Mouse (Mus musculus): ENCODE data around the gene Surf2. TPM values are rescaled to one million over a fixed set of nuclear protein-coding genes. Genes with fewer than 3 reads are reported as not detected.

Surf2 gene
- polyA plus RNA-seq, 1 experiment from 2014 or later: 33.2 TPM

DNA sequence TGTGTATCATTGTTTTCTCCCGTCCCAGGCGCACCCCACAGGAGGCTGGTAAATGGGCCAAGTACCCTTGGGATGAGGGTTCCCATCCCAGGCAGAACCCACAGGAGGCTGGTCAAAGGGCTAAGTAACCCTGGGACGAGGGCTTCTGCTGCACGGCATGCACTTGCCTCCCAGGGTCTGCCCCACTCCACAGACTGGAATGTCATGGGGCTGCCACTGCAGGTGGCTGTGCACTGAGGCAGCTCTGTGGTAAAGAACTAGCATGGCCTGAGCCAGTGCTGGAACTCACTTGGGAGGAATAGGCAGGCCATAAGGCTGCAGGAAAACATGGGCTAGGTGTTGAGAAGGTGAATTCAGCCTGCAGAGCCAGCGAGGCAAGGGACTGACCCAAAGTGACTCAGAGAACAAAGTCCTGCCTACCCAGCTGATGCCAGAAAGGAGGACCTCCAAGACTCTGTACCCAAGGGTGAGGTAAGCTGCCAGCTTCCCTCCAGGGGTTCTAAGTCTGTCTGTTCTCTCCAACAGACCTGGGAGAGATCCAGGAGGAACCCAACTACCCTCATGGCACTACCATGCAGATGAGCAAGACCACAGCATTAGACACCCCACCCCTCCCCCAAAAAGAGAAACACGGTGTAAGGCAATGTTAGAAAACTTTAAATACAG lies 4.2 kb downstream of the Surf2 start:
- Histone ChIP-seq H3K4me1 (replicated peaks; ENCODE audit: control insufficient read depth, insufficient read depth, low read length) (peaks cover 7% of the 10 kb centered on the region), H3K27ac (ENCODE audit: low read depth, low read length) (peak overlapping the region; percentile 84), H3K9ac (ENCODE audit: low read depth, low read length) (no peak overlapping the region), H3K4me2 (replicated peaks; ENCODE audit: low read depth) (no peak overlapping the region), H3K9me3 (ENCODE audit: control insufficient read depth) (no peaks in the 10 kb centered on the region), H3K4me3 (ENCODE audit: low read depth, low read length) (no peak overlapping the region), H3K36me3 (ENCODE audit: control insufficient read depth, insufficient read depth) (peaks cover 80% of the 10 kb centered on the region), H3K27me3 (replicated peaks; ENCODE audit: control insufficient read depth, insufficient read depth, low read length) (no peaks in the 10 kb centered on the region)
- peak; percentile 56 for ATAC-seq
- no peak for TF ChIP-seq CTCF (IDR thresholded peaks at IDR 0.05; ENCODE audit: low read depth)
- 74% methylated on average over 6 of the region's 6 CpGs for WGBS

DNA sequence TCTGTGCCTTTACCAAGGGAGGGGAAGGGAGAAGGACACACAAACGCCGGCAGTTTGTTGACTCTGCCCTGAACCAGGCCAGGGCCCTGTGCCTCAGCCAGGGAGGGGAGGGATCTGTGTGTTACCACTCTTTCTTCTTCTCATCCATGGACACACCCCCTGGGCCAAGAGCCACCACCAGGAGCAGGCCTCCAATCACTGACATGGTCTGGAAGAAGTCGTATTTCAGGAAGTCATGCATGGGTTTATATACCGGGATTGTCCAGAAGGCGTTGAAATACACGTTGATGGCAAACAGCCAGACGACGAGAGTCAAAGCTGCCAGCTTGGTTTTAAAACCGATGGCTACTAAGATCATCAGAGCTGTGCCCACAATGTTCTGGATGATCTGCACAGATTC lies 5.6 kb downstream of the Surf2 start:
- no peaks in the 10 kb centered on the region for H3K9me3 ChIP-seq (ENCODE audit: control insufficient read depth)
- H3K4me3 ChIP-seq (ENCODE audit: low read depth, low read length): no peak overlapping the region
- peaks cover 95% of the 10 kb centered on the region for H3K36me3 ChIP-seq (ENCODE audit: control insufficient read depth, insufficient read depth)
- WGBS: 49% methylated on average over 9 of the region's 9 CpGs
- TF ChIP-seq CTCF (IDR thresholded peaks at IDR 0.05; ENCODE audit: low read depth): no peak
- H3K4me1 ChIP-seq (replicated peaks; ENCODE audit: control insufficient read depth, insufficient read depth, low read length): peaks cover 7% of the 10 kb centered on the region
- H3K9ac ChIP-seq (ENCODE audit: low read depth, low read length): no peak overlapping the region
- ATAC-seq: 0 out of 2 replicates have a peak, but pooled peaks have one; percentile 11
- H3K4me2 ChIP-seq (replicated peaks; ENCODE audit: low read depth): no peak overlapping the region
- no peaks in the 10 kb centered on the region for H3K27me3 ChIP-seq (replicated peaks; ENCODE audit: control insufficient read depth, insufficient read depth, low read length)
- H3K27ac ChIP-seq (ENCODE audit: low read depth, low read length): peak overlapping the region; percentile 84; the same call in 1 of the 2 replicates

DNA sequence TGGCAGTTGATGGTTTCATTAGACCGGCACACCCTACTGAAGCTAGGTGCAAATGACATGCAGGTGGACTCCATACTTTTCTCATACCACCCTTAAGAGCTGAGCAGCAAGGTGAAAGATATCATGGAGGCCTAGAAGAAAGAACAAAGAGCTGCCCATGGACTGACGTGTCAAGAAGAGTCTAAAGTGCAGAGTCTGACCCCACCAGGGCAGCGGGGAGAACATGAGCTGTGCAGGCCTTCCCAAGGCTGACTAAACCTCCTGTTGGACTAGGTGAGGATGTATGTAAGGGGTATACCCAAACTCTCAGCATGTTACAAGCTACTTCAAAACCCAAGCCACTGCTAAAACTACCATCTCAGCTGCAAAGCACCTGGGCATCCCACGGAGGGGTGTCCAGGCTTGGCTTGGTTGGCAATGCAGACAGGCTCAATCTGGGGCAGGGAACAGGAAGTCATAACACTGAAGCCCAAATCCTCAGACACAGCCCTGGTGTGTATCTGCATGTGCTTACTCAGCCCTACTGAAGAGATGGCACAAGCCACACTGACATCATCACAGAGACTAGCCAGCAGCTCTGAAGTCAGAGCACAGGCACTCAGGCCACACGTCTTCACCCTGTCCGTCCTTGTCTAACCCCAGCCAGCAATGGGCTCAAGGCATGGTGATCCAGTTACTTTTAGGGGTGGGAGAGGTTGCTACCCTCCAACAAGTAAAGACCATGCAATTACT lies 11.7 kb downstream of the Surf2 start:
- peaks cover 58% of the 10 kb centered on the region for H3K36me3 ChIP-seq (ENCODE audit: control insufficient read depth, insufficient read depth)
- H3K9me3 ChIP-seq (ENCODE audit: control insufficient read depth): no peaks in the 10 kb centered on the region
- H3K27me3 ChIP-seq (replicated peaks; ENCODE audit: control insufficient read depth, insufficient read depth, low read length): no peaks in the 10 kb centered on the region
- H3K27ac ChIP-seq (ENCODE audit: low read depth, low read length): peak overlapping the region; percentile 80
- H3K4me3 ChIP-seq (ENCODE audit: low read depth, low read length): no peak overlapping the region
- peaks cover 6% of the 10 kb centered on the region; the same call in 1 of the 2 replicates for H3K4me1 ChIP-seq (replicated peaks; ENCODE audit: control insufficient read depth, insufficient read depth, low read length)
- H3K4me2 ChIP-seq (replicated peaks; ENCODE audit: low read depth): no peak overlapping the region
- WGBS: 63% methylated on average over 6 of the region's 6 CpGs
- peak; percentile 75 for ATAC-seq
- TF ChIP-seq CTCF (IDR thresholded peaks at IDR 0.05; ENCODE audit: low read depth): no peak
- H3K9ac ChIP-seq (ENCODE audit: low read depth, low read length): no peak overlapping the region

DNA sequence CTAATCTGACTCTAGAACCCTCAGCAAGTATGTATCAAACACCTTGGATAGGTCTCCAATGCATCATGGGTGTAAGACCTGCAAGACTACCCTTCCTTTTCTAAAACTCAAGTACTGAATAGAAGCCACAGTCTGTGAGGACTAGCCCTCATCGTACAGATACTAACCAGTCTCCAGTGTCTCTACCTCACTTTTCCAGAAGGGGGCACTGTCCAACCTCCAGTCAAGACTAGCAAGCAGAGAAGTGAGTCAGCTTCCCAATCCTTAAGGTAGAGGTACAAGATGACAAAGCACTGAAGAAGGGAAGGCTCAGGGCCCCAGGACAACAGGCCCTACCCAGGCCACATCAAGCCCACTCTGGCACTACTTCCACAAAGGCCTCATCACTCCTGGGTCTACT lies 14.2 kb downstream of the Surf2 start:
- Histone ChIP-seq H3K4me1 (replicated peaks; ENCODE audit: control insufficient read depth, insufficient read depth, low read length) (peaks cover 6% of the 10 kb centered on the region; the same call in 1 of the 2 replicates), H3K9ac (ENCODE audit: low read depth, low read length) (0 out of 2 replicates have a peak overlapping the region, but pooled peaks have one; percentile 27), H3K4me3 (ENCODE audit: low read depth, low read length) (no peak overlapping the region), H3K27me3 (replicated peaks; ENCODE audit: control insufficient read depth, insufficient read depth, low read length) (no peaks in the 10 kb centered on the region), H3K27ac (ENCODE audit: low read depth, low read length) (peak overlapping the region; percentile 23; the same call in 1 of the 2 replicates), H3K36me3 (ENCODE audit: control insufficient read depth, insufficient read depth) (peaks cover 34% of the 10 kb centered on the region), H3K4me2 (replicated peaks; ENCODE audit: low read depth) (peak overlapping the region; percentile 82), H3K9me3 (ENCODE audit: control insufficient read depth) (no peaks in the 10 kb centered on the region)
- TF ChIP-seq CTCF (IDR thresholded peaks at IDR 0.05; ENCODE audit: low read depth): peak; percentile 84
- 38% methylated on average over 1 of the region's 1 CpGs for WGBS
- ATAC-seq: no peak

DNA sequence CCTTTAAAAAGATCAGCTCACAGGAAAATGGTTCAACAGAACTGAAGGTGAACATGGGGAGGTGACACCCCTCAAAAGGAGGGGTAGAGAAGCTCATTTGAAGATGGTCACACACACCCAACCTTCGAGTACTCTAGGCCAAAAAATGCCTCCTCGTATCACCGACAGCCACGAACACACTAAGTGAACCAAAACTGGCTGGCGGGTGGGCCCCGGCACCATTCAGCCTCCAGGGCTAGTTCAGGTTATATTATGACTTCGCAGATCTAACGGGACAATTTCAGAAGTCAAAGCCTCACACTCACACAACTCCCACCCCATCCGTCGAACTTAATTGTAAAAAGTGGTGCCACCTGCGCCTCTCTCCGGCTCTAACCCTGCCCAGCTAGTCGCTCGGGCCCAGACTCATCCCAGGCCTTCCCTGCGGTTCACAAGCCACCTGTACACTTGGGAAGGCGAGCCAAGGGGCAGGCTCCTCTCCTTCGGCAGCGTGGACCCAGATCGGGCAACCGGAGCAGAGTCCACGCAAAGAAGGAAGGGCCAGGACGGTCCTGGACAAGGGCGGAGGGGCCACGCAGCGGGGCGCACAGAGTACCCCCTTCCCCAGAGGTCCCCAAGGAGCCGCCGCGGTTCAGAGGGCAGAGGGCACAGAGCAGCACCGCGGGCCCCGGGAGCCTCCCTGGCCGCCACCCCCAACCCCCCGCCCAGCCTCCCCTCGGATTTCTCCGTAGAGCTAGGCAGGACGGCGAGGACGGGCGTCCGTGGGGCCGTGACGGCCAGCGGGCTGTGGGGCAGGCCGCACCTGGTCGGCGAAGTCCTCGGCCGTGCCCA lies 16.5 kb downstream of the Surf2 start:
- H3K9ac ChIP-seq (ENCODE audit: low read depth, low read length): peak overlapping the region; percentile 100
- H3K4me1 ChIP-seq (replicated peaks; ENCODE audit: control insufficient read depth, insufficient read depth, low read length): peaks cover 6% of the 10 kb centered on the region; the same call in 1 of the 2 replicates
- peak overlapping the region; percentile 100 for H3K27ac ChIP-seq (ENCODE audit: low read depth, low read length)
- H3K4me3 ChIP-seq (ENCODE audit: low read depth, low read length): peak overlapping the region; percentile 94
- ATAC-seq: peak; percentile 14
- peak overlapping the region; percentile 82 for H3K4me2 ChIP-seq (replicated peaks; ENCODE audit: low read depth)
- peaks cover 13% of the 10 kb centered on the region; the same call in 1 of the 2 replicates for H3K36me3 ChIP-seq (ENCODE audit: control insufficient read depth, insufficient read depth)
- 1% methylated on average over 48 of the region's 49 CpGs for WGBS
- no peaks in the 10 kb centered on the region for H3K27me3 ChIP-seq (replicated peaks; ENCODE audit: control insufficient read depth, insufficient read depth, low read length)
- no peaks in the 10 kb centered on the region for H3K9me3 ChIP-seq (ENCODE audit: control insufficient read depth)
- no peak for TF ChIP-seq CTCF (IDR thresholded peaks at IDR 0.05; ENCODE audit: low read depth)

Measured in intestine, postnatal 0 days (tissue).